Mouse (Mus musculus): ENCODE results near the gene Lrrtm4.

Lrrtm4 gene

DNA sequence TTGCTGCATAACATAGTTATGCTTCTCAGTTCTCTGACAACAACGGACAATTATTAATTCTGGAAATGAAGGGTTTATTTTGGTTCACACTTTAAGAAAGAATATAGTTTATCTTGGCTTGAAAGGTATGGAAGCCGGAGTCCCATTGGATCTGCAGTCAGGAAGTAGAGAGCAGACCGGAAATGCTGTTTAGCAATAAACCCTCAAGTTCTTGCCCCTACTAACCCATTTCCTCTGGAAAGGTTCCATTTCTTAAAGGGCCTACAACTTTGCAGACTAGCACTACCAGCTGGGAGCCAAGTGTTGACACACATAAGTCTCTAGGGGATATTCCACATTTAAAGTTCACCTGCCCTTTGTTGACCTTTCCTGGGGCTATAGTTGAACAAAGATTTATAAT, 309.7 kb downstream of the Lrrtm4 start:
- DNase-seq (ENCODE audit: low spot score): no peak

DNA sequence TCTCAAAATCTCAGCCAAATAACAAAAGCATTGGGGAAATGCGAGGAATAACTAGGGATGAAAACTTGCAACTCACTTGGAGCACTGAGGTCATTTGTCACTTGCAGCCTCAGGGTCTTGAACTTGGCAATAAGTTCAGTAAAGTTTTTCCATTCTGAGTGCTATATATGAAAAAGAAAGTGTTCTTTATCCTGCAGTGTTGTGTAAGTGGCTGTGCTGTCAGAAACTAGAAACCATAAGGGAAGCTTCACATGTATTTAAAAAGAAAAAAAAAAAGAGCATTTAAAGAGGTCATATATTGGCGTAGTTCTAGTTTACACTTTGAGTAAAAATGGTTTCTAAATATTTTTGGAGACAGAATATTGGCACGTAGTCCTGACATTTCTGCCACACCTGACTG, 313.1 kb downstream of the Lrrtm4 start:
- no peak for DNase-seq (ENCODE audit: low spot score)

GRCm38 (mm10) chr6:80352307-80352706, 333.6 kb downstream of the Lrrtm4 start:
- DNase-seq (ENCODE audit: low spot score): peak; percentile 69

- no peak for DNase-seq (ENCODE audit: low spot score)
Observed at GRCm38 (mm10) chr6:80357092-80357491, 338.4 kb downstream of the Lrrtm4 start.

DNA sequence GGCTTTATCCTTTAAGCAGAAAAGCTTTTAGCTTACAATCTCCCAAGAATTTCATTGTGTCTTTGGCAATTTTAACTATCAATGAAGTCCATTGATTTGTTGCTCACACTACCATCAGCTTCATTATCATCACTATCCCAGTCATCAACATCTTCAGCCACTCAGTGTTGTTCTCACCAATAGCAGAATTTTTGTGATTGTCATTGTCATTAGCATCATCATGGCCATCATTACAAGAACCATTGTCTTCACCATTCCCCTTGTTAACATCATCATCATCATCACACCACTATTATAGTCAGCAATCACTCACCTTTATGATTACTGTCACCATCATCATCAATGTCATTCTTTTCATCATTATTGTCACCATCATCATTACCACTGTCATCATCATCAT, 344.9 kb downstream of the Lrrtm4 start:
- no peak for DNase-seq (ENCODE audit: low spot score)

DNA sequence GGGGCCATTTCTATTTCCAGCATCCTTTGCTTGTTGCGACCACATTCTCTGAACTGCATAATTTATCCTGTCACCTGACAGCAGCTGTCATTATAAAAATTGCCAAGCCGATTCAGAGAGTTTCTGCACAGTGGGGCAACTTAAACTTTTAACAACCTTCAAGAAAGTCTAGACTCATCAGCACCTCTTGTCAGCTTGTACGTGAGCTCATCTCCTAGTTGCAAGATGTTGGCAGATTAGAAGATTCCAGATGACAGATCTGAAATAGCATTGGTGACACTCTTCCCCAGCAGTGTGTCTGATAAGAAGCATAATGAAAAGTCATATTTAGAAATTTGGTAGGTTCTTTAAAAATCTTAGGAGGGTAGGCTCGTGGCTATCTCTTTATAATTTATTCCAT, 347.9 kb downstream of the Lrrtm4 start:
- no peak for DNase-seq (ENCODE audit: low spot score)

DNA sequence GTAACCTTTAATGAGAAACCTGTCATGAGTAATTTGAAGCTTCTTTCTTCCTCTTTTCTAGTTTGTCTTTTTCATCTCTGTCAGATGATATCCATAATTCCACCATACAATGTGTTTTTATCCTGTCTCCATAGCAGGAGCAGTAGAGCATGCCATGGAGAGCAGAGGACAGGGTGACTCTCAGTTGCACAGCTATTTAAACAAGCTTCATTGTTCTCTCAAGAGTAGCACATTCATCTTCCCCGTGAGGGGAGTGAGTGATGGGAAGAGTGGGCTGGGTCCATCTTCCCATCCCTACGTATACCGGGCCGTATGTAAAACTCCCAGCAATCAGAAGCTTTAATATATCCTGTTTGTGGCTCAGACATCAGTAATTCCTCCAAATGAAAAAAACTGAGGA, 370.9 kb downstream of the Lrrtm4 start:
- no peak for DNase-seq (ENCODE audit: low spot score)

GRCm38 (mm10) chr6:80406757-80407156, 388.1 kb downstream of the Lrrtm4 start:
- no peak for DNase-seq (ENCODE audit: low spot score)

- no peak for DNase-seq (ENCODE audit: low spot score)
Observed at GRCm38 (mm10) chr6:80440135-80440534, 421.5 kb downstream of the Lrrtm4 start.

DNA sequence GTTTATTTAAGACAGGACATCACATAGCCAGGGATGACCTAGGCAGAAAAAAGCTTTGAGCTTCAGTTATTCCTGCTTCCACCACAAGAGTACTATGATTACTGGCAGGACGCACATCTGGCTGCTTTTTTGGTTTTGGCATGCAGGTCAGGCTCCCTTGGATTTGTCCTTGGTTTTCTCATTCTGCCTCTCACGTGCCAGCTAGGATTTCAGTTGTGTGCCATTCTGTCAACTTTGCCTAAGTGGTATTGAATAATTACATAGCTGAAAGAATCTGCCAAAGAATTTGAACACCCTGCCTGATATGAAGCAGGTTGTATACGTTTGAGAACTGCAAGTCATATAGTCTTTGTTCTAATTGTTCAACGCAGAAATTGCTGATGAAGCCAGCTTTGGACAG, 451.9 kb downstream of the Lrrtm4 start:
- no peak for DNase-seq (ENCODE audit: low spot score)

- peak; percentile 30 for DNase-seq (ENCODE audit: low spot score)
Observed at GRCm38 (mm10) chr6:80476153-80476552, 457.5 kb downstream of the Lrrtm4 start.

- no peak for DNase-seq (ENCODE audit: low spot score)
Observed at GRCm38 (mm10) chr6:80545017-80545416, 526.3 kb downstream of the Lrrtm4 start.

DNA sequence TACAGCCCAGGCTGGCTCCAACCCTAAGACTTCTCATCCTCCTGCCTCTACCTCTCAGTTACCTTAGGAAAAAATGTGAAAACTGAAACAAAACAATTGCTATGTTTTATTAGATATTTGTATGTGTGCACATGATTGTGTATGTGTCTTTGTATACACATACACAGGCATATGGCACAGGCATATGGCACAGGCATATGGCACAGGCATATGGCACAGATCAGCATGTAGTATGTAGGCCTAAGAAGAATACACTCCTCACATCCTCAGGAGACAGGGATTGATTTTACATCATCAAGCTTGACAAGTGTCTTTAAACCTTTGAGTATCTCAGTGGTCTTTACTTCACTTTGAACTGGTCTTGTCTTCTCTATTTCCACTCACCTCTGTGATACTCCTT, 531.2 kb downstream of the Lrrtm4 start:
- no peak for DNase-seq (ENCODE audit: low spot score)

DNA sequence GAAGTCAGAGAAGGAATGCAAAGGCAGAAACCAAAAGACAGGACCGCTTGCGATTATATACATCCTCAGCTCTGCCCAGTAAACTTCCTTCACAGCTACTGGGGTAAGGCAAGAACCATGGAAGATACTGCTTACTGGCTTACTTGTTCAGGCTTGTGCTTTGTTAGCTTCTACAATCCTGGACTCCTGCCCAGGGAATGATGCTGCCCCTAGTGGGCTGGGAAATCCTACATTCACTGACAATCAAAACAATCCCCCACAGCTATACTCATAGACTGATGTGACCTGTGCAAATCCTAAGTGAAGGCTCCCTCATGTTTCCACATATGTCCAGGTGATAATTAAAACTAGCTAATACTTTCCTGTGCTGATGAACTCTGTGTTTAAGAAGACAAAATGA, 534.7 kb downstream of the Lrrtm4 start:
- no peak for DNase-seq (ENCODE audit: low spot score)

GRCm38 (mm10) chr6:80554991-80555390, 536.3 kb downstream of the Lrrtm4 start:
- DNase-seq (ENCODE audit: low spot score): peak; percentile 3

DNA sequence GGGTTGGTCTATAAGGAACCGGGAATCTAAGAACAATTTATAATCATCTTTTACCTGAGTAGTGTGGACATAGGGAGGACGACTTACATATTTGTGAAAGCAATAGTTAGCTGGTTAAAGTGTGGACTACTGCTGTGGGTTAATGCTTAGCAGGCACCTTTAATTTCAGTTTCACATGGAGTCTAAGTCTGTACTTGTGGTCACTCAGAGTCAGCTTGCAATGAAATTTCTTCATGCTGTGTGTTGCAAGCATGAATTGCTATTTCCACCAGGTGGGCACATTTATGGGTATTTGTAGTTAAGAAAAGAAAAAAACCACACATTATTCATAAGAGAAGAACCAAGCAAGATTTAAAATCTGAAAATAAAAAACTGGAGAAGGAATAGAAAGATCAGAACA, 558.5 kb downstream of the Lrrtm4 start:
- DNase-seq (ENCODE audit: low spot score): no peak

DNA sequence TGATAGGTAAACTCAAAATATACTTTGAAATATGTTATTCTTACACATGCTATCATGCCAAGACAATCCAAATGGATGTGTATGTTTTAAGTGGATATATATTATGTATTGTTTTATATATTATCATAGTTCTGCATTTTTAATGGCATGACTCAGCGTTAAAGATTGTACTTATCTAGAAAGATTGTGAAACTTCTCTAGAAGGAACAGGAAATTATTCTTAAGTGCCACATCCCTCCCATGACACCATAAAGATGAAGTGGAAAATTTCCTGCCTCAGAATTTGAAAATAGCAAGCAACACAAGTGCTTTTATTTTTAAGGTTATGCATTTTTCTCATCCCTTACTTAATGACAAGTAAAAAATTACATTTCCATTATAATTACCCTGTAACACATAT, 563.5 kb downstream of the Lrrtm4 start:
- DNase-seq (ENCODE audit: low spot score): no peak

GRCm38 (mm10) chr6:80589776-80590175, 571.1 kb downstream of the Lrrtm4 start:
- DNase-seq (ENCODE audit: low spot score): no peak

GRCm38 (mm10) chr6:80619508-80619907, 600.8 kb downstream of the Lrrtm4 start:
- no peak for DNase-seq (ENCODE audit: low spot score)

DNA sequence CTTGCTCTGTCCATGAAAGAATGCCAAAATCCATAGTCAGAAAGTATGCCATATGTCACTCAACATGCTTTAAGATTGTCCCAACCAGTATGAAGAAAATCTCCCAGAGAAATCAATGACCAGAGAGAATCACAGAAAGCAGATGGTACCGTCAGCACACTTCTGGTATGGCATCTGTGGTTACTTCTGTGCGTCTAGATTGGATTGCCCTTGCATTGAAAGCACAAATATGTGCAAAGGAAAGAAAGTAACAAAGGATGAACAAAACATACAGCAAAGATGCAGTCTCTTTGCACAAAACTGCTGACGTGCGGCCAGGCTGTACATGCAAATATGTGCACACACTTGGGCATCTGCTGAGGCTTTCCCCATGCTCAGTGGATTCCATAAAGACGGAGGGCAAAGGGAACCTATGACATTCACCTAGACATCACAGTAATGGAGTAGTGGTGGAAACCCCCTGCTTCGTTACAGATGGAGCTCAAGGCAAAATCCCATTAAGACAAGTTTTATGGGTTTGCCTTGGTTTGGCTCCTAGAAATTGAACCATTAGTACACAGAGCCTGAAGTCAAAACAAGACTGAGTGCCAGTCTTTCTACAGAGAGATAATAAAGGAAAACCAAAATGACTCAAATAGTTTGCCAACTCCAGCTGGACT, 604.1 kb downstream of the Lrrtm4 start:
- DNase-seq (ENCODE audit: low spot score): no peak

- DNase-seq (ENCODE audit: low spot score): no peak
Observed at GRCm38 (mm10) chr6:80625509-80625908, 606.8 kb downstream of the Lrrtm4 start.

DNA sequence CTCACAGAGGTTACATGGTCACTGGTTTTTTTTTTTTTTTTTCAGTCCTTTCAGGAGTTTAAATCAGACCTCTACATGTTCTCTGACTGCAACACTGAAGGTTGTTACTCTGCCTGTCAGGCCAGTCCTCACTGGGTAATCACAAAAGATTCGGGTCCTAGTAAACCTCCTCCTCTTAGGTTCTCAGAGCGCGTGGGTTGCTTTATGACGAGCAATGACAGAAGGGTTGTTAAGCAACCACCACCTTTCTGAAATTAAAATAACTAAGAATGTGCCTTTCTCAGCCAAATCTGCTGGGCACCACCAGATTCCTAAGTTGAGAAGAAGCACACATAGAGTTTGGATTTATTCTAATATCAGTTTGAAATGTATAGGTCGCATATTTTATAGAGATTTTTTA, 644.1 kb downstream of the Lrrtm4 start:
- no peak for DNase-seq (ENCODE audit: low spot score)

- DNase-seq (ENCODE audit: low spot score): no peak
Observed at GRCm38 (mm10) chr6:80664039-80664438, 645.4 kb downstream of the Lrrtm4 start.

DNA sequence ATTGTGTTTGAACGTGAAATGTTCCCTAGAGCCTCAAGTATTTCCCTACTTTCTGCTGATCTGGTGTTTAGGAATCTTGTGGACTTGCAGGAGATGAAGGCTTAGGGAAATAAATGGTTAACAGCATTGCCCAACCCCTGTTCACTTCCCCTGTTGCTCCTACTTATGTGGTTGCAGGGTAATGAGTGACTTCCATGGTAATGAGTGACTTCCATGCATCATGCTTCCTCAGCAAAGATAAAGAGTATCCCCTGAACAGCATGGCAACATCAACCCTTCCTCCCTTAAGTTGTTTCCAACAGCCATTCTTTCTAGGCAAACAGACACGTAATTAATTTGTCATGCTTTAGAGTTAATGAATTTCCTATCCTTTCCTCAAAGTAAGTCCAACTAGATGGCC, 685.5 kb downstream of the Lrrtm4 start:
- no peak for DNase-seq (ENCODE audit: low spot score)

DNA sequence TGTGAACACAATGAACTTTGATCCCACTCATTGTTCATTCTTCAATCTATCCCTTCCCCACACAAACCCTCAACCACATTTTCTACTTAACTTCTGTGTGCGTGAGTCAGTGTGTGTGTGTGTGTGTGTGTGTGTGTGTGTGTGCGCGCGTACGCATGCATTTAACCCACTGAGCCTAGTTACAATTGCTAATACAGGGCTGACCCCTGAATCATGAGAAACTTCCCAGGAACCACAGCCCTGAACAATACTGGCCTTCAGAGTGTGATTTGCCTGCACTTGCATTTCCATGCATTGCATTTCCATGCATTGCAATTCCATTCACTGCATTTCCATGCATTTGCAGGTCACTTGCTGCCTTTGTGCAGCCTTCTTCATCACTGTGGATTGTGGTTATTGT, 701.8 kb downstream of the Lrrtm4 start:
- DNase-seq (ENCODE audit: low spot score): no peak
